Mouse (Mus musculus) cerebellum, postnatal 25 days (tissue): ENCODE measurements around the gene Olfr1287.

Source experiments
- DNase-seq, 2 experiments: peaks; one replicate each; pipeline ENCODE4 v3.0.0; 2021; ENCODE audit warnings: mixed read lengths in 2 of 2

Olfr1287 gene

GRCm38 (mm10) chr2:111448842-111449241 is at the start of gene Olfr1287:
Olfr1287 (plus strand) TSS chr2:111449142.
- no peak for DNase-seq

DNA sequence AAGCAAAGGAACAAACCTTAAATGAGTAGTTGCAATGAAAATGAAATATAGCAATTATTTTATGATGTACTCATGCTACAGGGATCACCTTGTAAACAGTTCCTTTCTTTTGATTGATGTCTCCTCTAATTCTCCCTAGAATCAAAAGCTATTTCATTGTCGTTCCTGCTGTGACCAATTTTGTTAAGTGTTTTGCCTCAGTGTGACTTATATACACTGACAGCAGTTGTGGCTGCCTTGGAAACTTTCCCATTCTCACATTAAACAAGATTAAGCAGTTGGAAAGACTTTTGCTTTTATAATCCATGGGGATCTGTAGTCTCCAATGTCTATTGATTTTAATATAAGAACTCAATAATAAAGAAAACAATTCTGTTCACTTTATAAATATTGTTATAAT is 26.0 kb upstream of the Olfr1287 start, which contains the start of gene Olfr1286:
Gene Olfr1286 (minus strand): TSS at position 185 of the 400 bp plus-strand sequence.
- no peak for DNase-seq

GRCm38 (mm10) chr2:111473801-111474200 is 24.9 kb downstream of the Olfr1287 start, which contains the start of gene Olfr1288:
Olfr1288 (plus strand) TSS chr2:111474101.
- DNase-seq: no peak

GRCm38 (mm10) chr2:111480519-111480918 is 31.6 kb downstream of the Olfr1287 start, which contains the start of gene Olfr1289:
Olfr1289 (plus strand) TSS chr2:111480819.
- no peak for DNase-seq

DNA sequence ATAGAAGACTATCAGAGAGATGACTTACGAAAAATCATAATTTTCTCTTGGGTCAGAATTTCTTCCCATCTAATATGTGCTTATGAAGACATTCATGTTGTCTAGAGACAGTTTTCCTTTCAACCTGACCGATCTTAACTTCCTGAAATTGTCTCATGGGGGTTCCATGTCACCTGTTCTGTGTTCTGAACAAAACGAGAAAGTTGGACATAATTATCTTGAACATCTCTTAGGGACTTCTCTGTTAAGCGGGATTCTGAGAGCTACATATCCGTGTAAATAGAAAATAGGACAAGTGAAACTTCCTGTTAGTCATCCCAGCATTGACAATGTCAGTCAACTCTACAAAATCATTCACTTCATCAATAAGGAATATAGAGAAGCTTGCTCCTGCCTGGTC is 44.8 kb downstream of the Olfr1287 start, which contains the start of gene Olfr1290:
Gene Olfr1290 (minus strand): TSS at position 101 of the 400 bp plus-strand sequence.
- DNase-seq: no peak

DNA sequence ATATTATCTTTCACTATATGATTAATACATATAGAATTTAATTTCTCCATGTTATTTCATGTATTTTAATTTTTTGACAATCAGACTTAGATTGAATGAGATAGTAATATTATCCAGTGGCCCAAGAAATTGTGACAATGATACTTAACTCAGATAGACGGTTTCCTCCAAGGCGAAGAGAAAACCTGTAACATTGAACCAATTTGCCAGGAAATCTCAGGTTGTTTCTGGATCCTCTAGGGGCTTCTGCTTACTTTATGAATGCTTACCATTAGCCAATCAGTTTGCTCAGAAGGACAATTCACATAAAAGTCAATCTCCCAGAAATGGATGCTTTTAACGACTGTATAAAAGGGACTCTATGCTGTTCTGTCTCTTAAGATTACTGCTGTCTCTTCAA is 47.9 kb downstream of the Olfr1287 start, which contains the start of gene Olfr1291-ps1:
Gene Olfr1291-ps1 (plus strand): TSS at position 301 of the 400 bp plus-strand sequence.
- no peak for DNase-seq
